Mouse (Mus musculus): ENCODE measurements at regions not wholly inside any gene's neighbourhood (a gene's known extent, or its start where the extent isn't known, plus 50 kb on each side); places are given as distances from the start of the nearest gene placed in this dataset.

DNA sequence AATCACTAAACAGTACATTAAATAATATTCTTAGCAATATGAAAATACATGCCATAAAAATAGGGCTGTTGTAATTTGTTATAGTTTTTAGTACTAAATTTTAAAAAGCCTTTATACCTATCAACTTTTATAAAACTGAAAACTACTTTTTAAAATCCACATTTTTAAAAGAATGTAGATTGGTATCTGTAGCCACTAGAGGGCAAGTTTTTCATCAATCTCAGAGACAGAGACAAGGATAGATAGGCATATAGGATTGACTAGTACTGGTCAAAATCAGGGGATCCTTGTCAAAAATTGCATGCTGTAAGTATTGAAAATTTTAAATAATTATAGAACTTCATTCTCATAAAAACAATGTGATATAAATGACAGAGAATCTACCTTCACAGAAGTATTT, 431.0 kb downstream of the Mdfic start:
- TF ChIP-seq CTCF (conservative IDR thresholded peaks at IDR 0.05; ENCODE audit: low read length) (no peak), POU5F1 (IDR thresholded peaks at IDR 0.05; ENCODE audit: borderline replicate concordance, low read length) (no peak)

All from E14TG2a.4 (cell line).